Mouse (Mus musculus) limb, embryonic 14.5 days (tissue): ENCODE measurements around the gene Igfbp5. TPM values are rescaled to one million over a fixed set of nuclear protein-coding genes. Genes with fewer than 3 reads are reported as not detected.

Experiments used
- ATAC-seq: fragments of 200-750 bp; cut with Nextera tagmentation; 2 replicates; pipeline ENCODE4 v1.8.0; 2017; ENCODE audit warnings: low read depth, moderate number of reproducible peaks, moderate TSS enrichment; ENCODE audit not compliant: low FRiP score
- DNase-seq: peaks from one replicate; pipeline ENCODE4 v3.0.0-alpha.2; 2015; ENCODE audit warnings: low spot score
- H3K27ac ChIP-seq: fragments of 300-500 bp; sonication (generic); replicated peaks from 2 replicates; pipeline ENCODE4 v1.5.1; 2014; ENCODE audit warnings: low read depth, mild to moderate bottlenecking, low read length, moderate library complexity, mixed read lengths
- H3K27me3 ChIP-seq: fragments of 300-500 bp; sonication (generic); 2 replicates; pipeline ENCODE4 v1.6.1; 2014; ENCODE audit warnings: low read length, mixed read lengths; ENCODE audit not compliant: control insufficient read depth, insufficient read depth
- H3K36me3 ChIP-seq: fragments of 300-500 bp; sonication (generic); 2 replicates; pipeline ENCODE4 v1.6.1; 2014; ENCODE audit warnings: mild to moderate bottlenecking, low read length, moderate library complexity, mixed read lengths; ENCODE audit not compliant: control insufficient read depth, insufficient read depth
- H3K4me1 ChIP-seq: fragments of 300-500 bp; sonication (generic); 2 replicates; pipeline ENCODE4 v1.6.1; 2014; ENCODE audit warnings: antibody characterized with exemption, low read length, mixed read lengths; ENCODE audit not compliant: control insufficient read depth, insufficient read depth
- H3K4me2 ChIP-seq: fragments of 300-500 bp; sonication (generic); replicated peaks from 2 replicates; pipeline ENCODE4 v1.6.1; 2014; ENCODE audit warnings: low read depth, mild to moderate bottlenecking, low read length, moderate library complexity; ENCODE audit not compliant: severe bottlenecking
- H3K4me3 ChIP-seq: fragments of 300-500 bp; sonication (generic); replicated peaks from 2 replicates; pipeline ENCODE4 v1.5.1; 2014; ENCODE audit warnings: low read length
- H3K9ac ChIP-seq: fragments of 300-500 bp; sonication (generic); 2 replicates; pipeline ENCODE4 v1.6.1; 2014; ENCODE audit warnings: mild to moderate bottlenecking, low read depth, low read length, moderate library complexity; ENCODE audit not compliant: severe bottlenecking
- H3K9me3 ChIP-seq: fragments of 300-500 bp; sonication (generic); 2 replicates; pipeline ENCODE4 v1.6.1; 2016; ENCODE audit warnings: low read length; ENCODE audit not compliant: control insufficient read depth
- POLR2A ChIP-seq: fragments of 200-500 bp; IDR thresholded peaks from 2 replicates; pipeline ENCODE4 v1.8.0; 2012; ENCODE audit warnings: inconsistent platforms, mild to moderate bottlenecking, moderate library complexity, borderline replicate concordance; ENCODE audit not compliant: insufficient read depth, insufficient read length; ENCODE audit errors: extremely low read depth
- WGBS: fragments of 180-500 bp; shearing (Covaris S2); extraction: QIAGEN DNeasy Blood & Tissue Kit; methylation state at CpG from one replicate; pipeline ENCODE4 v1.1.7; 2014; 5-methylcytosine and 5-hydroxymethylcytosine counted together
- polyA plus RNA-seq, 2 experiments: library from polyadenylated mRNA; depleted of rRNA in 1 of 2; stranded (reverse) in 1 of 2; unstranded in 1 of 2; fragments of >200 nt; fragmentation: Nextera tagmentation in 1 of 2; extraction: Ambion mirVana in 1 of 2; gene quantifications; 2 replicates each; pipeline versions ENCODE4 v1.2.1 to v1.2.3; 2012 to 2014

Igfbp5 gene
- polyA plus RNA-seq (2012; rRNA removed) (332 and 333 TPM in 2 replicates), polyA plus RNA-seq (2014; fragmentation: Nextera tagmentation; extraction: Ambion mirVana) (114 and 118 TPM in 2 replicates)

DNA sequence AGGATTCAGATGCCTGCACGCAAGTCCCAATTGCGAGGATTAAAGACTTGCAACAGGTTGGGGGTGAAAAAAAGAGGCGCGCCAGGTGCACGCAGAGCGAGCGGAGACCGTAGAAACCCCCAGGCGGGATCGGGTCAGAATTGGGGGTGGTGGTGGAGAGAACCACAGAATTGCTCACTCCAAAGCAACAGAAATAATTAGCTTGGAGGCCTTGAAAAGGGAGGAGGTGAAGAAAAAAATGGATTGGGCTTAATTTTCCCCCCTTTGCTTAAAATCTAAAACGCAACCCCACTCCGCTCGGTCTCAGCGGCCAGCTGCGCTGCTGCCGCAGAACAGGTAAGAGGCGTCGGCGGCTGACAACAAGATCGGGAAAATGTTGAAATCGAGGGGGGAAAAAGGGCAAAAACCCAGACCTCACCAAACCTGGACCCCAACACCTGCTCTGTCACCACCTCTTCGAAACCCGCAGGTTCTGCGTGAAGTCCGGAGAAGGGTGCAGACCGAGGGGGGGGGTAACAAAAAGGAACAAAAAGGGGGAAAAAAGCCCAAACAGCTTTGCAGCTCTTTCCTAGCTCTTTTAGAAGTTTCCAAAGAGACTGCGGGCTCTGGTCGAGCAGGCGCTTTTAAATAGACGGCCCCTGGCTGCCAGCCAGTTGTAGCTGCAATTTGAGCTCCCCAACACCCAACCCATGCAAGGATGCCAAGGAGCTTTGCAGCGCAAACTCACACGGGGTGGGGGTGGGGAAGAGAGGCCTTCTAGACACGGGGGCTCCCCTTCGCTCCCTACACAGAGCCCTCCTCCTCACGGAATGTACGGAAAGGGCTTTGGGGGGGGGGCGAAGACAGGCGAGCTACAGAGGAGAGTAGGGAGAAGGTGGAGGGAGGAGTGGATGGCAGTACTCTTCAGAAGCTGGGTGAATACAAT is at the start of gene Igfbp5:
Igfbp5 (minus strand) TSS at position 598 of the 925 bp plus-strand sequence.
- peak within 1 kb of the TSS; percentile 75 for H3K4me2 ChIP-seq
- H3K9me3 ChIP-seq, result no peaks in the 10 kb centered on the region
- peak within 1 kb of the TSS; percentile 85 for H3K9ac ChIP-seq
- no peaks in the 10 kb centered on the region for H3K36me3 ChIP-seq
- H3K4me3 ChIP-seq, result peak within 1 kb of the TSS; percentile 65
- H3K27me3 ChIP-seq, result no peaks in the 10 kb centered on the region
- WGBS, result 1% methylated on average over 38 of the region's 38 CpGs
- peaks cover 36% of the 10 kb centered on the region for H3K4me1 ChIP-seq
- DNase-seq (peak; percentile 97), ATAC-seq (peak; percentile 60)
- peak within 1 kb of the TSS; percentile 87 for H3K27ac ChIP-seq
- TF ChIP-seq POLR2A, result peak; percentile 95; the same call in 1 of the 2 replicates

DNA sequence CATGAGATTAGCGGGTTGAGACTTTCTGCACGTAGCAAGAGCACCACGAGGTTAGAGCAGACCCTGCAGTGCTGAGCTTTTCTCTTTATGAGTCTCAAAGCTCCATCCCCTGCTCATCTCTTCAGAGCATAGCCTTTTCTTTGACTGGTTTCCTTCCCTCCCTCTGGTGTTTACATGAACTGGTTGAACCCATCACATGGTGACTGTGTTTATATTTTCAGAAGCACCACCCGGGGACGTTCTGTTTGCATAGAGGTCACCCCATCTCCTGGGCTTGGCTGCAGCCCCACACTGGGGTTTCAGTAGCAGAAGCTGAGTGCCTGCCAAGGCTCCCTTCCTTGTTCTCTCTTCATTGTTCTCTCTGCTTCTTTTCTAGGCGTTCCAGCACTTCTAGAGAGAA is 40.1 kb upstream of the Igfbp5 start:
- H3K4me1 ChIP-seq, result no peaks in the 10 kb centered on the region
- no peaks in the 10 kb centered on the region for H3K27me3 ChIP-seq
- no peak overlapping the region for H3K9ac ChIP-seq
- DNase-seq (no peak), ATAC-seq (no peak)
- no peak overlapping the region for H3K4me2 ChIP-seq
- H3K9me3 ChIP-seq, result no peaks in the 10 kb centered on the region
- no peak overlapping the region for H3K4me3 ChIP-seq
- 61% methylated on average over 6 of the region's 6 CpGs for WGBS
- H3K27ac ChIP-seq, result no peak overlapping the region
- TF ChIP-seq POLR2A, result no peak
- no peaks in the 10 kb centered on the region for H3K36me3 ChIP-seq

DNA sequence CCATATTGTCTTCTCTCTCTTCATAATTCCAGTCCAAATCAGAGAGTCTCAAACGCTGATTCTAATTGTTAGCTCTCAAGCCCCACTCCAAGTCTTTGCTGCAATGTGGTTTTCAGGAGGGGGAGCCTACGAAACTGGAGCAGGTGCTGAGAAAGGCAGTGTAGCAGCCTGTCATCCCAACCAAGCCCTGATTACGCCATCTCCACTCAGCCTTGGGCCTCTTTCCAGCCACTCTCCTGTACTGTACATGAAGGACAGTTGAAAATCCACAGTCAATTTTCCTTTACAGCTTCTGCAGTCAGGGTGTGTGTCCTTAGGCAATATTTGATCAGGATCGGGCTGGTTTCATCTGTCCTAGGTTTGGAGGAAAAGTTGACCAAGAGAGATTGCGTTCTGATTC is 38.4 kb upstream of the Igfbp5 start:
- 85% methylated on average over 5 of the region's 5 CpGs for WGBS
- DNase-seq, result no peak
- TF ChIP-seq POLR2A, result no peak
- Histone ChIP-seq H3K4me2 (no peak overlapping the region), H3K36me3 (no peaks in the 10 kb centered on the region), H3K4me1 (no peaks in the 10 kb centered on the region), H3K9me3 (no peaks in the 10 kb centered on the region), H3K27me3 (no peaks in the 10 kb centered on the region), H3K9ac (no peak overlapping the region), H3K4me3 (no peak overlapping the region), H3K27ac (no peak overlapping the region)
- ATAC-seq, result no peak

DNA sequence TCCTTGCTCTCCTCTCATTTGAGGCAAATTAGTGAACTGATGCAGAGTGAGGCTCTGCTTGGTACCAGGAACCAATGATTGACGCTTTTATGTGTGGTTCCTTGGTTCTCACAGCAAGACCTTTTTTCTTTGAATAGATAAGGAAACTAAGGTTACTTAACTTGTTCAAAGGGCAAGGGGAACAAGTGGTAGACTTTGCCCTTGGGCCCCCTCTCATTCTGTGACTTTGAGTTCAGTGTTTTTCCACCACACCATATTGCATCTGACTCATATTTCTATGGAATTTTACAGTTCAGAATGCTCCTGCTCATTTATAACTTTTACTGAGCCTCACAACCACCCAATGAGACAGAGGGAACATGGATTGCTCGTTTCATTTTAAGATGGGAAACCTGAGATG is 21.1 kb upstream of the Igfbp5 start:
- H3K27me3 ChIP-seq, result no peaks in the 10 kb centered on the region
- H3K4me2 ChIP-seq, result no peak overlapping the region
- H3K9ac ChIP-seq, result no peak overlapping the region
- 72% methylated on average over 2 of the region's 2 CpGs for WGBS
- H3K4me3 ChIP-seq, result no peak overlapping the region
- no peak for ATAC-seq
- no peaks in the 10 kb centered on the region for H3K4me1 ChIP-seq
- no peak for TF ChIP-seq POLR2A
- no peak overlapping the region for H3K27ac ChIP-seq
- H3K9me3 ChIP-seq, result 0 out of 2 replicates have a peak, but pooled peaks cover 2% of the 10 kb centered on the region
- no peaks in the 10 kb centered on the region for H3K36me3 ChIP-seq
- DNase-seq, result no peak

DNA sequence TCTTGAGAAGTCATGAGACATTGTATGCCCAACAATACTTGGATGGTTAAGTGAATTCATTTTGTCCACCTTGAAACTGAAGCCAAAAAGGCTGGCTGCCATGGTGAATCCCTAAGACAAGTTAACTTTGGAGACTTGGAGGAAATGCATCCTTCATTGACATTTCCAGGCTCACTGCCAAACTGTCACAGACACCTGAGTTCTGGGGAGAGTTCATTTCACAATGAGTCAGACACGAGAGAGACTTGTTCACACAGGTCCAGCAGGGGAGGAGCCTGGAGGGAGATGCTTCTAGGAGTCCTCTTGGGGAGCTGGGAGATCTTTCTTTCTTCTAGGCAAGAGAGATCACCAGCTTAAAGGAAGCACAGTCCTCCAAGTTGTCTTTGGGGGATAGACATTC is 13.2 kb upstream of the Igfbp5 start:
- no peak for ATAC-seq
- H3K27me3 ChIP-seq, result no peaks in the 10 kb centered on the region
- no peak overlapping the region for H3K4me2 ChIP-seq
- peak; percentile 71 for DNase-seq
- H3K9me3 ChIP-seq, result no peaks in the 10 kb centered on the region
- no peak for TF ChIP-seq POLR2A
- H3K27ac ChIP-seq, result no peak overlapping the region
- no peaks in the 10 kb centered on the region for H3K36me3 ChIP-seq
- H3K9ac ChIP-seq, result no peak overlapping the region
- H3K4me3 ChIP-seq, result no peak overlapping the region
- 38% methylated on average over 1 of the region's 1 CpGs for WGBS
- H3K4me1 ChIP-seq, result peaks cover 6% of the 10 kb centered on the region
